Mouse (Mus musculus) v-Abl transformed pro-B cells (cell line): ENCODE measurements around the gene Mfsd4a.

Experiments used
- in situ Hi-C, 2 experiments: fragments of 400-800 bp; cut with MboI; formaldehyde crosslinking; loops; one replicate each; pipeline ENCODE4 v1.15.1; 2025; ENCODE audit not compliant: unreplicated experiment in 2 of 2

The Mfsd4a gene

DNA sequence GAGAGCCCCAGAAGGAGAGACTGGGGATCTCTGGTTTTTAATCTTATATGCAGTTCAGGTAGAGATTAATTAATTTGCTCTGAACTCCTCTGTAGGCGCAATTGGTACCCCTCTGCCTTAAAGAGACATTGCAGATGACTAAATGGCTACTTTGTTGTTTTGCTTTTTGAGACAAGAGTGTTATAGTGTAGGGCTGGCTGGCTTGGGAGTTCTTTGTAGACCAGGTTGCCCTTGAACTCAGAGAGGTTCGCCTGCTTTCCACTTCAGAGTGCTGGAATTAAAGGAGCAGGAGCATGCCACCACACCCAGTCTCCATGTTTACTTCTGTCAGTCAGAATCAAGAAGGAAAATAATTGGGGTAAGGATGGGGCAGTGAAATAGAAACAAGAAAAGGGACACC is 64.8 kb downstream of the Mfsd4a start:
- in situ Hi-C loops = loop anchor here in 1 of 2 experiments (25.0 kb wide), 1 partner anchor 1659 kb away; the partner anchor contains the start of genes Gm38394 and Zbed6

DNA sequence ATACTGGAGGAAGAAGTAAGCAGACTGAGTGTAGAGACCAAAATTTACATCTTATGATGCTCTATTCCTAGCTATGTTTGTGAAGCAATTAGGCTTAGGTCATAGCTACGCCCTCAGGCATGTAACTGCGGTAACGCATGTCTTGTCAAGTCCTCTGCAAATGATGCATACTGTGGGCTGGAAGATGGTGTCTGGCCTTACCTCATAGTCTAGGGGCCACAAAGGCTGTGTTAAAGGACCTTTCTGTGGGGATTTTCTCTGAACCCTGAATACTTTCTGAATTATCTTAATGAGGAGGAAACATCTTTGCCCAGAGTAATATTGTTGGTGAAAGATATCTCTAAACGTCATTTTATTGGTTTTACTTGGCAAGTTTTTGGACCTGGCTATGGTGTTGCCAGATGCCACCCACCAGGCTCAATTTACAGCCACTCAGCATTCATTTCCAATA is 66.0 kb downstream of the Mfsd4a start:
- in situ Hi-C loops = loop anchor here in 1 of 2 experiments (25.0 kb wide), 1 partner anchor 1660 kb away; the partner anchor contains the start of genes Gm38394 and Zbed6

DNA sequence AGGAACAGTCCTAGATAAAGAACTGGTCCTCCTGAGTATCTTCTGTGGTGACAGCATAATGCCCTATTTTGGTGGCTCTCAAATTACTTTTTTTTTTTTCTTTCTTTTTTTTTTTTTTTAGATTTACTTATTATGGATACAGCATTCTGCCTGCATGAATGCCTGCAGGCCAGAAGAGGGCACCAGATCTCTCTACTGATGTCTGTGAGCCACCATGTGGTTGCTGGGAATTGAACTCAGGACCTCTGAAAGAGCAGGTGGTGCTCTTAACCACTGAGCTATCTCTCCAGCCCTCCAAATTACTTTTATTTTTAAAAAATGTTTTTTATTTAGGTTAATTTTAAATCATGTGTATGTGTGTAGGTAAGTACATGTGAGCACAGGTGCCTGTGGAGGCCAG is 67.4 kb downstream of the Mfsd4a start:
- in situ Hi-C loops = loop anchor here in 1 of 2 experiments (25.0 kb wide), 1 partner anchor 1662 kb away; the partner anchor contains the start of genes Gm38394 and Zbed6

DNA sequence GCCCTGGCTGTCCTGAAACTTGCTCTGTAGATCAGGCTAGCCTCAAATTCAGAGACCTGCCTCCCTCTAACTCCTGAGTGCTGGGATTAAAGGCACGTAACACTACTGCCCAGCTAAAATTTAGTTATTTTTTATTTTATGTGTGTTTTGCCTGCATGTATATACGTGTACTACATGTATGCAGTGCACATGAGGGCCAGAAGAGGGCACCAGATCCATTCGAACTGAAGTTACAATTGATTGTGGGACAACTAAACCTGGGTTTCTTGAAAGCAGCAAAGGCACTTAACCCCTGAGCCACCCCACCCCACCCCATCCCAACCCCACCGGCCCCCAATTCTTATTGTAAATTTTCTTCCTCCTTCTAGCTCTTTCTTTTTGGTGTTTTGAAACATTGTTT is 72.8 kb downstream of the Mfsd4a start:
- in situ Hi-C loops = loop anchor here (5.0 kb wide), 3 partner anchors 52 to 122 kb away; no protein-coding TSS in a partner anchor

DNA sequence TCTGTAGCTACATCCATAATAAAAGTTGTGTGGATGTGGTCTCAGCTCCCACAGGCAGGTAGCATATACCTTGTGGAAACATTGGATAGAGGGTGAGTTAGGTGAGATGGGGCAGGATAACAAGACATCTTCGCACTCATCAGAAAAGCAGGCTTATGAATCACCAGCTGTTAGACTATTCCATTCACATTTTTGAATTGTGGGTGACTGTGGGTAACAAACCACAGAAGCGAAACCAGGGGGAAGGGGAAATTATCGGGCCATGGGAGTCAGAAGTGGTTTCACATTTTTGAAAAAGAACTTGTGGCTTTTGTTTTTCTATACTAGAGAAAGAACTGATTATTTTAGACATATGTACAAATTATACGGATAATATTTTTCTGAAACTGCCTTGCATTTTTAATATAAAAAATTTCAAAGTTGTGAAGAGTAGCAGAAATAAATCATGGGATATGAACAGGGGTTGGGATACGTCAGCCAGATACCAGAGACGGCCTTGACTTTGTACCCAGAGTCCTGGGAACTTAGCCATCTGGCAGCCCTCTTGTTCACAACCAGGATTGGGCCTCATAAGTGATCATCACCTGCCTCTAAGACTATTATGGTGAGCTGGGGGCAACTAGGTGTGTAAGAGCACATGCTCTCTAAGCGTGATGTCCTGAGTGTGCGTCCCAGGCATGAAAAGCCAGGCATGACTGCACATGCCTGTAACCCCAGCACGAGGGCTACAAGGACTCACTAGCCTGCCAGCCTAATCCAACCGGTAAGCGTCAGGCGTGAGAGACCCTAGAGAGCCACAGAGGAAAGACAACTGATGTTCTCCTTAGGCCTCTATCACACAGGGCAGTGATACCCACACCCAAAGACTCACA is 74.5 kb downstream of the Mfsd4a start:
- in situ Hi-C loops = no loop called here

DNA sequence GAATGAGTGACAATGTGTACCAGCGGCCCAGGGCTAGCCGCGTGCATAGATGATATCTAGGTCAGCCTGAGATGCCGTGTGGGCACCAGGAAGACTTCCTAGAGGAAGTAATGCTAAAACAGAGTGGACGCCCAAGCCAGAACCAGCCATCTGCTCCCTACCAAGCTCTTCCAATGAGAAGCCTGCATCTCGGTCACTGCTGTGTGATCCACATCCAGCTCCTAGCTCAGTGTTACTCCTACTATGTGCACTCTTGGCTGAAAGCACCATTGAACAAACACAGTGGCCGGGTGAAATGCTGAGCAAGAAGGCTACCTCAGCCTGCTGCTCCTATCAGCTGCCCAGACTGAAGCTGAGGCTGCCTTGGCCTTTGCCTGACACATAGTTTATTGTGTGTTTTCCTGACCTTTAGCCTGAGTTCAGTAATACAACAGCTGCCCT is 75.3 kb downstream of the Mfsd4a start:
- in situ Hi-C loops = no loop called here

DNA sequence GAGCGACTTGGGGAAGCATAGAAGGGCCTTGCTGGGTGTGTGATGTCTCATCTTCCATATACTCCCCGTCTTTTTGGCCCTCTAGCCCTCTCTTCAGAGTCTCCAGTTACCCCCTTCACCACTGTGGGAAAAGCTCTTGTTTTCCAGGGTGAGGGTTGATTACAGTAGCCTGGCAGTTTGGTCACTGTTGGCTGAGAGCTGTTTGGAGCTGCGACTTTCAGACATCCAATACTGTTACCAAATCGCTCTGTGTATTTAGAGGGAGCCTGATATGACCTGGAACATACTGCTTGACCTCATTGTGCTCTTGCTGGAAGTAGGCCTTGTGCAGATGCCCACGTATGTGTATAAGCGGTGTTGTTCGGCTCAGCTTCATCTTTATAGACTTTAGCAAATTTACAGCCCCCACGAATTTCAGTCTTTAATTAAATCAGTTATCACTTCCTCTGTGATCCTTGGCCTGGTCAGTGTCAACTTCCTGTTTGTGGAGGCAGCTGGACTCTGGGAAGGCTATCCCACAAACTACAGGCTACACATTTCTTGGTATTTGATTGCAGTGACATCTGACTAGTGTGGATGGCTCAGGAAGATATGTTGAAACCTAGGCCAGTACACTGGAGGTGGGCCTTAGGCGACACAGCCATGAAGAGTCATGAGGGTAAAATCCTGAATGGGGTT is 77.6 kb downstream of the Mfsd4a start:
- in situ Hi-C loops = no loop called here

DNA sequence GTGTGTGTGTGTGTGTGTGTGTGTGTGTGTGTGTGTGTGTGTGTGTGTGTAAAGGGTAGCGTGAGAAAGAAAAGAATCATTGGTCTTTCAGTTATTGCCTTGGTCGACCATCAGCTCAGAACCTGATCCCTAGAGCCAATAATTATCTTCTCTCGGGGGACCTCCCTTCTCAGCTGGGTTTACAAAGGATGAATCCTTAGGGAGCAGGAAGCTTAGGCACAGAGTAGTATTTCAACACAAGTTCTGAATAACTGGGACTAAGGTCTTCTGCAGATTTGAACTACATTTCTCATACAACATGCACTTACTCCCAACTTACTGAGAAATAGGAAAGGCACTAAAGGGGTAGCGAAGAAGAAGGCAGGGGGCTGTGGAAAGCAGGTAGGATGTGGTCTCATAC is 78.4 kb downstream of the Mfsd4a start:
- in situ Hi-C loops = no loop called here

DNA sequence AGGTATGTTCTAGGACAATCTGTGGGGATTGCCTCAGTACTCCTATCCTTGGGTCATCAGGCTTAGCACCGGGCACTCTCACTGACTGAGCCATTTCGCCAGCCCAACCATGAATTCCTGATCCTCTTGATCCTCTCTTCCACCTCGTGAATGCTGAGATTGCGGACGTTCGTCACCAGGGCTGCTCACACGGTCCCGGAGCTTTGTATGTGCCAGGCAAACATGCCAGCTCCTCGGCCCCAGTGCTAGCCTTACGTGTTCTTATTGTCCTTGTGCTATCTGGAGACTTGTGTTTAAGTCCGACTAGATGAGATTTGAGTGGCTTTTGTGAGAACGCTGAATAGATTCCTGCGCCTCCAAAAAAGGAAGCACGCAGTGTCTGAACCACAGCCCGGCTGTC is 80.4 kb downstream of the Mfsd4a start:
- in situ Hi-C loops = no loop called here

DNA sequence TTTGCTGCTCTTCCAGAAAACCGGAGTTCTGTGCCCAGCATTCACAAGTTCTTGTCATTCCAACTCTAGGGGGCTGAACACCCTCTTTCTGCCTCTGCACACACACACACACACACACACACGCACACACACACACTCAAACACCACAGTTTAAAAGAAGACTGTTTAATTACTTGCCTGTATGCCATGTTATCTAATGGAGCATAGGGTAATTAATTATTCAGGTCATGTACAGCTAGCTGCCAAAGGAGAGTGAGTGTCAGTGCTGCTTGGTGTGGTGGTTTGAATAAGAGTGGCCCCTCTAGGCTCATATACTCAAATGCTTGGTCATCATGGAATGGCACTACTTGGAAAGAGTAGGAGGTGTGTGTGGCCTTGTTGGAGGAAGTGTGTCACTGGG is 84.1 kb downstream of the Mfsd4a start:
- in situ Hi-C loops = no loop called here

DNA sequence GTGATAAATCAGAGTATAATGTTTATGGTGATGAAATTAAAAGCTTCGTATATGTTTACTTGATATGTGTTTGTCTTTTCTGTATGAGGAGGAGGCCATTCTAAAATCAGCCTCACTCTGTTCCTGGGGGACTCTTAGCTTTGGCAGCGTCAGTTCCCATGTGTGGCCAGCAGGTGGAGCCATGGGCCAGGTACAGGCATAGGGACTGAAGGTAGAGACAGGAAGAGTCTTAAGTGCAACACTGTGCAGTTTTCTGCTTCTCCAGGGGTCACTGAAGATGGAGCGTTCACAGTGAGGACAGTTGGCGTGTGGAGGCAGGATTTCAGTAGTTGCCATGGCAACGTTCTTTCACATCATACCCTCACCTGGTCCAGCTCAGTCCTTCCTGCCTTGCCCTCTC is 85.0 kb downstream of the Mfsd4a start:
- in situ Hi-C loops = no loop called here

DNA sequence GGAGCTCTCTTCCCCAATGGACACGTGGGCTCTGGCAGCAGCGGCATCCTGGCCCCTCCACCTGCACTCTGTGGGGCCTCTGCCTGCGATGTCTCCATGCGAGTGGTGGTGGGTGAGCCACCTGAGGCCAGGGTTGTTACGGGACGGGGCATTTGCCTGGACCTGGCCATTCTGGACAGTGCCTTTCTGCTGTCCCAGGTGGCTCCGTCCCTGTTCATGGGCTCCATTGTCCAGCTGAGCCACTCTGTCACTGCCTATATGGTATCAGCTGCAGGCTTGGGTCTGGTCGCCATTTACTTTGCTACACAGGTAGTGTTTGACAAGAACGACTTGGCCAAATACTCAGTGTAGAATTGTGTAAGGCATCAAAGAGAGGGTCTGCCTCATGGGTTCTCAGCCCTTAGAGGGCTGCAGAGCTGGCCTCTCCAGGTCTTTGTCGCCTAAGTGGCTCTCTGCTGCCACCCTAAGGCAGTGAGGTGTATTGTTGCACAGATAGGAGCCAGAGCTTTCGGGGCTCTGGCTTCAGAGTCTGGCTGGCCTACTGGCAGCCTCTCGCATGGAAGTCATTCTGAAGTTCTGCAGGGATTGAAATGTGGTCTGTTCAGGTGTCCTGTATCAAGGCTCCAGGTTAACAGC is 86.4 kb downstream of the Mfsd4a start:
- in situ Hi-C loops = no loop called here

DNA sequence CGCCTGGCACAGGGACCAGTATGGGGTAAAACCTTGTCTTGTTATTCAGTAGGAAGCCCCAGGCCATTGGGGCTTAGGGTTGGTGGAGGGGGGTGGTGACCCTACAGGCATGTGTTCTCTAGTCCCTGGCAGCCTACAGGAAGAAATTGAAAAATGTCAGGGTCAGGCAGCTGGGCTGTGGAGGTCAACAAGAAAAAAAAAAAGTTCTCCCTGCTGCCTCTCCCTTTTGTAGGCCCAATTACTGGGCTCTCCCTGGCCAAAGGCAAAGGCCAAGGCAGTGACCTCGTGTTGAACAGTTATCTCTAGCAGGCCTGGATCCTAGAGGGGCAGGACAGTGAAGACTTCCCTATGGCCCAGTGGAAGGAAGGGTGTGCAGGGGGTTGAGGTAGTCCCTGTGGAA is 87.4 kb downstream of the Mfsd4a start:
- in situ Hi-C loops = no loop called here

DNA sequence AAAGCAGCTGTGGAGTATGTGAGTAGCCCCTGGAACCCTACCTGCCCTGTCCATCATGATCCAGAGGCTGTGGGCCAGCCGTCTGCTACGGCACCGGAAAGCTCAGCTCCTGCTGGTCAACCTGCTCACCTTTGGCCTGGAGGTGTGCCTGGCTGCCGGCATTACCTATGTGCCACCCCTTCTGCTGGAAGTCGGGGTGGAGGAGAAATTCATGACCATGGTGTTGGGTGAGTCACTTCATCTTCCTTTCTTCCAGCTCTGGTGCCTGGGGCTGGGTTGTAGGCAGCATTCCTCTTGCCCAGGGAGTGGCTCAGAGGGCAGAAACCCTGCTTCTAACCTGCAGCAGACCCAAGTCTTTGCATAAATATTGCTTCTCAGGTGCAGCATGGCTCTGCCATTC is 91.0 kb downstream of the Mfsd4a start:
- in situ Hi-C loops = loop anchor here (5.0 kb wide), 1 partner anchor 40 kb away; no protein-coding TSS in a partner anchor

DNA sequence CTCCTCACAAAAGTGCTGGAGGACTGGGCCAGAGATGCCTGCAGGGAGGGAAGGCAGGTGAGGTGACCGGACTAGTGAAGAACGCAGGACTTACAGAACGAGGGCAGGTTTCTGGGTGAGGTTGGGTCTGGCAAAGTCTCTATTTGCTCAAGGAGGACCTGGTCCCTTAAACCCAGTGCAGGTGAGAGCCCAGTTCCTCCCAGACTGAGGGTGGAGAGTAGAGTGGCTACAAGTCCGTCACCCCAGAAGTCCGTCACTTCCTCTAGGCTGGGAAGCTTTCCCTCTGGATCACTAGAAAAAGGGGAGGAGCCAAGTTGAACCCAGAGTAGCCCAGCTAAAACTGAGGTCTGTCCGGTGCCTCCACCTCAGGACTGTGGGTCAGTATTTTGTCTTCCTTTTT is 93.9 kb downstream of the Mfsd4a start:
- in situ Hi-C loops = no loop called here
